Mouse (Mus musculus) NIH3T3 (cell line): ENCODE measurements around the gene Dnah7a.
"Not testable (repeated sequence)": the region's sequence is repeated elsewhere in the genome, so short reads cannot be mapped to it uniquely, and the experiment has no call there.

ENCODE experiments used
- DNase-seq: peaks from one replicate; pipeline ENCODE4 v3.0.0-alpha.2; 2012; ENCODE audit warnings: low read depth

Gene Dnah7a

DNA sequence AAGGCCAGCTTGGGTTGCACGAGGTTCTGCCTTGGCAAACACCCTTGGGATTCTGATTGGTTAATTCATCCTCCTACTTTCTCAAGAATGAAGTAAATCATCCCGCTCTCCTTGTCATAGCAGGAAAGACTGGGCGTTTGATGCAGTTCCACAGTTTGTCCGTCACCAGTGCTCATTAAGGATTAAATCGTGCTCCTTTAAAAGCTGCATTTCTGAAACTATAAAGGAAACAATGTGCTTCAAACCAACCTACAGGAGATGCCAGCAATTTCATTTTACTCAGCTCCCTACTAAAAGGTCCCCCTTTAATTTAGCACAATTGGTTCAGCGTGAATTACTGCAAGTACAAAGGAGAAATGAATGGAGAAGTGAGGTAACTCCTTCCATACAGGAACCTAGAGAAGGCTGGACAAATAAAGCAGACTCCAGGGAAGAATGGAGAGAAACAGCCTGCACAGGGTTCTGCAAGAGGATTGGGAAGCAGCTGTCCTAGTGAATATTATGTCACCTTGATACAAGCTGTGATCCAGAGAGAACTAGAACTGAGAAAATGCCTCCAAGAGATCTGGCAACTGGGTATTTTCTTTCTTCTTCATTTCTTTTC lies 322.4 kb downstream of the Dnah7a start:
- DNase-seq, result no peak

DNA sequence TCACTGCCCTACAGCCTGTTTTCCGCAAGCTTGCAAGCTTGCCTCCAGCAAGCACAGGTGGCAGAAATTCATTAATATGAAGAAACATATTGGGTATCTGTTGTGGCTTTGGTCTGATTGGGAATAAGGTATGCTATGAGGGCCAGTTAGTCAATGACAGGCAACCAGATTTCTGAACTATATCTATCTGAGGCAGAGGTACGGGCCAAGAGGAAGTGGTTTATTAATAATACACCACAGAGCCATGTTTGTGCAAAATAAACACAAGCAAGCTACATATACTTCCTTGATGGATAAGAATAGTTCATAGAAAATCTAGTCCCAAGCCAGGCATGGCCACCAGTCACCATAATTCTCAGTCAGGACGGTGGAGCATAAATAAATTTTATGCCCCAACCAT lies 328.9 kb downstream of the Dnah7a start:
- DNase-seq, result no peak

DNA sequence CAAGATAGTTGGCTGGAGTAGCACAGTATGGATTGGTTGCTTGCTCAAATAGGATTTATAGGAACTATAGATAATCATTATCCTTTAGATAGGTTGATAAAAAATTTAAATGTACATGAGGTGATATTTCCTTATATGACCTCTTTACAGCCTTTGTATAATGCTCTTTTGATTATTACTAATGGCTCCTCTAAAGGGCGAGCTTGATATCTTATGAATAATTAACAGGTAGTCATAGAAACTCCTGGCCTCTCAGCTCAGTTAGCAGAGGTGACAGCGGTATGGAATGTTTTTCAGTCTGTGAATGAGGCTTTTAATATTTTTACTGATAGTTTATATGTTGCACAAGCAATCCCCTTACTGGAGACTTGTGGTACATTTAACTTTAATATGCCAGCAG lies 330.6 kb downstream of the Dnah7a start:
- not testable (repeated sequence) for DNase-seq

DNA sequence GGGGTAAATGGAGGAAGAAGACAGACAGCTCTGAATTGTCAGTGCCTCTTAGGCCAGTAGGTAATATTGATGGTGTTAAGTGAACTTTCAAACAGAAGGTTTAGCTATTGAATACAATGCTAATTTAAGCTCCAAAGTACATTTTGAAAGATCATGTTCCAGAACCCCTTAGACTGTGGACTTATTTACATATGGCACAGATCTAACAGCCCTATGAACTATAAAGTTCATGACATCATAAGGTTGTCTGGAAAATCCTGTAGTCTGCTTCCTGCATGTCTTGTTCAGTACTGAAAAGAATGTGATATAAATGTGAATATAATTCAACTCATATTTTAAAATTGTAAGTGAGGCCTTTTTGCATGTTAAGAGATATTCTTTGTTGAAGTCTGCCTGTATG lies 347.6 kb downstream of the Dnah7a start:
- no peak for DNase-seq

DNA sequence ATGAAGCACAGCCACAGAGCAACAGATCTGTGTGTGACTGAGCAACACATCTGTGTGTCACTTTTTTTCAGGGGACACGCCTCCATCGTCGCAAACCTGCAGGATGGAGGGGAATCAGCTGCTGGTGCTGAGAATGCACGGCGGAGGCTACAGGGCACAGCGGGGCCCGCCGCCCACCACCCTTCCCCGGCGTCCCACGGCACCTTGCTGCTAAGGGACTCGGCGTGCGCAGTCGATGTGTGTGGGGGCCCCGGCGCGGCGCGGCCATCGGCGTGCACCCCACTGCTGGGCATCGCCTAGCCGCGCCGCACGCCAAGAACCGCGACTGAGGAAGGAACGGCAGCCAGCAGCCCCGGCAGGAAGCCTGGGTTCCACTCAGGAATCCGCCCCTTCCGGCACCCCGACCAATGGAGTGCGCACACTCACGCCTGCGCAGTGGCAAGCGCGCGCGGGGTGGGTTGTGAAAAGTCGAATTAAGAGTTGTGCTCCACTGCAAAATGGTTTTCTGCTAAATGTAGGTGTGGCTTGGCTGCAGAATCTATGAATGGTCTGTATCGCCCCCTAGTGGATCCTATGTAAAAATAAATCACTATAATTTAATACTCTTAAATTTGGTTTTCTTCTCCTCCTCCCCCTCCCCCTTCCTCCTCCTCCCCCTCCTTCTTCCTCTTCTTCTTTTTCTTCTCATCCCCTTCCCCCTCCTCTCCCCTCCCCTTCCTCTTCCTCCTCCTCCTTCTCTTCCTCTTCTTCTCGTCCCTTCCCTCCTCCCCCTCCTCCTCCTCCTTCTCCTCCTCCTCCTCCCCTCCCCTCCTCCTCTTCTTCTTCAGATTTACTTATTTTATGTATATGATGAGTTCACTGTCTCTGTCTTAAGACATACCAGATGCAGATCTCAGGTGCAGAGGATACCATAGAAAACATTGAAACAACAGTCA lies 354.0 kb downstream of the Dnah7a start, which contains the start of the genes Asdurf, Gm28551 and Asnsd1:
TSS of gene Asdurf (minus strand) at position 293 of the 935 bp plus-strand sequence.
TSS of gene Gm28551 (minus strand) at position 341 of the 935 bp plus-strand sequence.
TSS of gene Asnsd1 (minus strand) at position 426 of the 935 bp plus-strand sequence.
- DNase-seq, result peak; percentile 99
